8 mouse cellular contexts compared by ENCODE assay signal in the genomic region with DNA sequence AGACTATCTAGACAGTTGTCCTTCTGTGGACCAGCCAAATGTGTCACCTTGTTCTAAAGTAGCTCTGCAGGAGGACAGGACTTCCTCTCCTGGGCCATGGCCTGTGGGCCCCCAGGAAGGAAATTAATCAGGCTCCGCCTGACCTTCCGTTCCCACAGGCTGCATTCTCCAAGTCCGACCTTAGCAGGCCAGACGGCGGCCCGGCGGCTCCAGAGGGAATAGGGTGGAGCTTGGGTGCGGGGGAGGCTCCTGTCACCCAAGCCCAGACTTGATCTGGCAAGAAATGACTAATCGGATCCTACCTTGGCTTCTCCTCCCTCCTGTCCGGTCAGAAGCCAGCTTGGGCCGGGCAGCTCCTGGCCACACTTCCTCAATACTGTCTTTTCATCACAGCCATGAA. TPM values are rescaled to one million over a fixed set of nuclear protein-coding genes. Genes with fewer than 3 reads are reported as not detected.
DNase-seq lines count a peak whose midpoint lies in the region; ATAC-seq and TF ChIP-seq lines count a peak whose summit lies in the region.

No protein-coding gene starts in this region.

- peaks cover 10% of the 10 kb centered on the region for H3K4me1 ChIP-seq in testis, adult 2 months (ENCODE audit: control insufficient read depth, insufficient read depth, low read length)
- H3K4me1 ChIP-seq in forebrain, embryonic 15.5 days, result peaks cover 30% of the 10 kb centered on the region
- no peaks in the 10 kb centered on the region; the same call in 1 of the 2 replicates for H3K4me1 ChIP-seq in hindbrain, embryonic 11.5 days (replicated peaks; ENCODE audit: control insufficient read depth, insufficient read depth, low read length)
- peaks cover 69% of the 10 kb centered on the region for H3K4me1 ChIP-seq in limb, embryonic 15.5 days
- peaks cover 31% of the 10 kb centered on the region for H3K4me1 ChIP-seq in neural tube, embryonic 12.5 days

- no peaks in the 10 kb centered on the region for H3K27me3 ChIP-seq in testis, adult 2 months (ENCODE audit: control insufficient read depth, insufficient read depth, low read length)
- H3K27me3 ChIP-seq in forebrain, embryonic 15.5 days, result peaks cover 16% of the 10 kb centered on the region; the same call in 1 of the 2 replicates
- H3K27me3 ChIP-seq in hindbrain, embryonic 11.5 days (ENCODE audit: control insufficient read depth, insufficient read depth, low read length), result peaks cover 16% of the 10 kb centered on the region
- no peaks in the 10 kb centered on the region for H3K27me3 ChIP-seq in limb, embryonic 15.5 days
- H3K27me3 ChIP-seq in neural tube, embryonic 12.5 days (replicated peaks), result peaks cover 25% of the 10 kb centered on the region

- no peak overlapping the region for H3K27ac ChIP-seq in testis, adult 2 months (ENCODE audit: control insufficient read depth, insufficient read depth, low read depth, low read length)
- H3K27ac ChIP-seq in forebrain, embryonic 15.5 days (replicated peaks), result no peak overlapping the region
- H3K27ac ChIP-seq in hindbrain, embryonic 11.5 days (ENCODE audit: low read depth, low read length), result no peak overlapping the region
- H3K27ac ChIP-seq in limb, embryonic 15.5 days, result no peak overlapping the region
- no peak overlapping the region for H3K27ac ChIP-seq in neural tube, embryonic 12.5 days

- no peaks in the 10 kb centered on the region for H3K36me3 ChIP-seq in testis, adult 2 months (ENCODE audit: control insufficient read depth, insufficient read depth, low read length)
- no peaks in the 10 kb centered on the region for H3K36me3 ChIP-seq in forebrain, embryonic 15.5 days
- no peaks in the 10 kb centered on the region for H3K36me3 ChIP-seq in hindbrain, embryonic 11.5 days (ENCODE audit: control insufficient read depth, insufficient read depth, low read length)
- H3K36me3 ChIP-seq in limb, embryonic 15.5 days, result no peaks in the 10 kb centered on the region
- H3K36me3 ChIP-seq in neural tube, embryonic 12.5 days, result no peaks in the 10 kb centered on the region

- 38% methylated on average over 11 of the region's 11 CpGs for WGBS in forebrain, embryonic 15.5 days
- WGBS in hindbrain, embryonic 11.5 days, result 45% methylated on average over 11 of the region's 11 CpGs
- WGBS in limb, embryonic 15.5 days, result 30% methylated on average over 11 of the region's 11 CpGs
- 40% methylated on average over 11 of the region's 11 CpGs for WGBS in neural tube, embryonic 12.5 days

- peak overlapping the region; percentile 66; the same call in 1 of the 2 replicates for H3K4me2 ChIP-seq in forebrain, embryonic 15.5 days (replicated peaks)
- H3K4me2 ChIP-seq in hindbrain, embryonic 11.5 days (replicated peaks; ENCODE audit: low read depth, low read length), result 0 out of 2 replicates have a peak overlapping the region, but pooled peaks have one; percentile 6
- H3K4me2 ChIP-seq in limb, embryonic 15.5 days, result peak overlapping the region; percentile 83
- peak overlapping the region; percentile 67 for H3K4me2 ChIP-seq in neural tube, embryonic 12.5 days (replicated peaks)

- no peak overlapping the region for H3K9ac ChIP-seq in forebrain, embryonic 15.5 days (replicated peaks)
- no peak overlapping the region for H3K9ac ChIP-seq in hindbrain, embryonic 11.5 days (ENCODE audit: low read depth, low read length)
- no peak overlapping the region for H3K9ac ChIP-seq in limb, embryonic 15.5 days
- H3K9ac ChIP-seq in neural tube, embryonic 12.5 days, result no peak overlapping the region

- DNase-seq in testis, postnatal 14 days (ENCODE audit: low spot score), result no peak
- no peak for DNase-seq in hindbrain, embryonic 11.5 days (ENCODE audit: low spot score)
- DNase-seq in right cerebral cortex, postnatal 4 days, result no peak

- H3K4me3 ChIP-seq in testis, adult 2 months (ENCODE audit: control insufficient read depth, low read depth, low read length), result peak overlapping the region; percentile 90
- peak overlapping the region; percentile 71 for H3K4me3 ChIP-seq in forebrain, embryonic 15.5 days
- no peak overlapping the region for H3K4me3 ChIP-seq in hindbrain, embryonic 11.5 days (ENCODE audit: low read depth, low read length)
- peak overlapping the region; percentile 75 for H3K4me3 ChIP-seq in limb, embryonic 15.5 days
- peak overlapping the region; percentile 60; the same call in 1 of the 2 replicates for H3K4me3 ChIP-seq in neural tube, embryonic 12.5 days

- TF ChIP-seq CTCF in testis, adult 2 months (IDR thresholded peaks at IDR 0.05; ENCODE audit: control insufficient read depth, insufficient read depth, insufficient replicate concordance, low read depth, low read length), result no peak

- ATAC-seq in forebrain, embryonic 15.5 days (replicated peaks), result no peak
- no peak for ATAC-seq in hindbrain, embryonic 11.5 days (ENCODE audit: low FRiP score)
- ATAC-seq in limb, embryonic 15.5 days (ENCODE audit: insufficient number of reproducible peaks, low FRiP score, low TSS enrichment, low read depth), result no peak
- ATAC-seq in neural tube, embryonic 12.5 days (ENCODE audit: low FRiP score, low read depth), result no peak
- ATAC-seq in megakaryocyte-erythroid progenitor cell, adult 5-6 weeks (replicated peaks; ENCODE audit: low FRiP score, low TSS enrichment, poor library complexity, severe bottlenecking), result no peak

- no peaks in the 10 kb centered on the region for H3K9me3 ChIP-seq in forebrain, embryonic 15.5 days
- H3K9me3 ChIP-seq in hindbrain, embryonic 11.5 days (ENCODE audit: control insufficient read depth, low read length), result no peaks in the 10 kb centered on the region
- no peaks in the 10 kb centered on the region for H3K9me3 ChIP-seq in limb, embryonic 15.5 days
- H3K9me3 ChIP-seq in neural tube, embryonic 12.5 days, result no peaks in the 10 kb centered on the region

- TF ChIP-seq POLR2A in testis, adult 2 months (IDR thresholded peaks at IDR 0.05; ENCODE audit: control insufficient read depth, low read depth, low read length), result no peak

RNA-seq across cellular contexts. Expression of a gene that starts 2.4 kb away (rescaled TPM):
- polyA plus RNA-seq in testis, adult 2 months (2012; rRNA removed), result 103 TPM in 2 replicates
- 51.4 and 55.4 TPM in 2 replicates for polyA plus RNA-seq in forebrain, embryonic 15.5 days (2015; fragmentation: Nextera tagmentation; extraction: Ambion mirVana)
- polyA plus RNA-seq in hindbrain, embryonic 11.5 days (2014; fragmentation: Nextera tagmentation; extraction: Ambion mirVana), result 26.7 and 30.7 TPM in 2 replicates
- 305 and 309 TPM in 2 replicates for polyA plus RNA-seq in limb, embryonic 15.5 days (2015; fragmentation: Nextera tagmentation; extraction: Ambion mirVana)
- polyA plus RNA-seq in neural tube, embryonic 12.5 days (2016; fragmentation: Nextera tagmentation; extraction: Ambion mirVana), result 71.5 and 81.0 TPM in 2 replicates
- total RNA-seq in megakaryocyte-erythroid progenitor cell, adult 5-6 weeks (2014; fragmentation: Nextera tagmentation), result 0.40 and 0.81 TPM in 2 replicates
- total RNA-seq in megakaryocyte-erythroid progenitor cell, adult 5-6 weeks (2017), result 0.52 and 0.80 TPM in 2 replicates

RNA-seq across cellular contexts. Expression of a gene that starts 19.4 kb away (rescaled TPM):
- 8.5 and 9.0 TPM in 2 replicates for polyA plus RNA-seq in testis, adult 2 months (2012; rRNA removed)
- 13.5 and 14.4 TPM in 2 replicates for polyA plus RNA-seq in forebrain, embryonic 15.5 days (2015; fragmentation: Nextera tagmentation; extraction: Ambion mirVana)
- 19.6 and 22.9 TPM in 2 replicates for polyA plus RNA-seq in hindbrain, embryonic 11.5 days (2014; fragmentation: Nextera tagmentation; extraction: Ambion mirVana)
- 107 and 114 TPM in 2 replicates for polyA plus RNA-seq in limb, embryonic 15.5 days (2015; fragmentation: Nextera tagmentation; extraction: Ambion mirVana)
- 25.6 and 26.7 TPM in 2 replicates for polyA plus RNA-seq in neural tube, embryonic 12.5 days (2016; fragmentation: Nextera tagmentation; extraction: Ambion mirVana)
- 1.0 TPM in 1 of 2 replicates, not detected in the other for total RNA-seq in megakaryocyte-erythroid progenitor cell, adult 5-6 weeks (2014; fragmentation: Nextera tagmentation)
- 0.08 and 0.33 TPM in 2 replicates for total RNA-seq in megakaryocyte-erythroid progenitor cell, adult 5-6 weeks (2017)

RNA-seq across cellular contexts. Expression of a gene that starts 20.3 kb away (rescaled TPM):
- 6.6 and 7.7 TPM in 2 replicates for polyA plus RNA-seq in testis, adult 2 months (2012; rRNA removed)
- 16.9 and 17.3 TPM in 2 replicates for polyA plus RNA-seq in forebrain, embryonic 15.5 days (2015; fragmentation: Nextera tagmentation; extraction: Ambion mirVana)
- polyA plus RNA-seq in hindbrain, embryonic 11.5 days (2014; fragmentation: Nextera tagmentation; extraction: Ambion mirVana), result 38.7 and 46.1 TPM in 2 replicates
- polyA plus RNA-seq in limb, embryonic 15.5 days (2015; fragmentation: Nextera tagmentation; extraction: Ambion mirVana), result 210 and 239 TPM in 2 replicates
- polyA plus RNA-seq in neural tube, embryonic 12.5 days (2016; fragmentation: Nextera tagmentation; extraction: Ambion mirVana), result 41.8 and 46.9 TPM in 2 replicates
- total RNA-seq in megakaryocyte-erythroid progenitor cell, adult 5-6 weeks (2014; fragmentation: Nextera tagmentation), result not detected in 2 replicates
- total RNA-seq in megakaryocyte-erythroid progenitor cell, adult 5-6 weeks (2017), result 0.53 TPM in 1 of 2 replicates, not detected in the other

RNA-seq across cellular contexts. Expression of a gene that starts 39.3 kb away (rescaled TPM):
- polyA plus RNA-seq in testis, adult 2 months (2012; rRNA removed), result 35.2 and 41.9 TPM in 2 replicates
- polyA plus RNA-seq in forebrain, embryonic 15.5 days (2015; fragmentation: Nextera tagmentation; extraction: Ambion mirVana), result 94.7 and 128 TPM in 2 replicates
- 12.0 and 12.8 TPM in 2 replicates for polyA plus RNA-seq in hindbrain, embryonic 11.5 days (2014; fragmentation: Nextera tagmentation; extraction: Ambion mirVana)
- 1.9 and 2.8 TPM in 2 replicates for polyA plus RNA-seq in limb, embryonic 15.5 days (2015; fragmentation: Nextera tagmentation; extraction: Ambion mirVana)
- 39.9 and 42.0 TPM in 2 replicates for polyA plus RNA-seq in neural tube, embryonic 12.5 days (2016; fragmentation: Nextera tagmentation; extraction: Ambion mirVana)
- total RNA-seq in megakaryocyte-erythroid progenitor cell, adult 5-6 weeks (2014; fragmentation: Nextera tagmentation), result not detected in 2 replicates
- not detected in 2 replicates for total RNA-seq in megakaryocyte-erythroid progenitor cell, adult 5-6 weeks (2017)

RNA-seq across cellular contexts. Expression of a gene that starts 46.4 kb away (rescaled TPM):
- polyA plus RNA-seq in testis, adult 2 months (2012; rRNA removed), result 145 and 152 TPM in 2 replicates
- 103 and 112 TPM in 2 replicates for polyA plus RNA-seq in forebrain, embryonic 15.5 days (2015; fragmentation: Nextera tagmentation; extraction: Ambion mirVana)
- 92.6 and 96.0 TPM in 2 replicates for polyA plus RNA-seq in hindbrain, embryonic 11.5 days (2014; fragmentation: Nextera tagmentation; extraction: Ambion mirVana)
- polyA plus RNA-seq in limb, embryonic 15.5 days (2015; fragmentation: Nextera tagmentation; extraction: Ambion mirVana), result 137 and 141 TPM in 2 replicates
- polyA plus RNA-seq in neural tube, embryonic 12.5 days (2016; fragmentation: Nextera tagmentation; extraction: Ambion mirVana), result 101 and 105 TPM in 2 replicates
- total RNA-seq in megakaryocyte-erythroid progenitor cell, adult 5-6 weeks (2014; fragmentation: Nextera tagmentation), result 35.7 and 54.2 TPM in 2 replicates
- total RNA-seq in megakaryocyte-erythroid progenitor cell, adult 5-6 weeks (2017), result 25.9 and 33.8 TPM in 2 replicates

Comparison
In these comparisons a context has a peak if more than half of its experiments do, and no peak if none do; other contexts are left out.
1. H3K4me2 ChIP-seq: peak in every context shown above with its lines; median percentile 83 in limb, embryonic 15.5 days; 67 in neural tube, embryonic 12.5 days; 66 in forebrain, embryonic 15.5 days; 6 in hindbrain, embryonic 11.5 days.